Mouse (Mus musculus): ENCODE data around the gene Taar7d.
"Not testable (repeated sequence)": the region's sequence is repeated elsewhere in the genome, so short reads cannot be mapped to it uniquely, and the experiment has no call there.

Gene Taar7d

GRCm38 (mm10) chr10:24026922-24027321 lies at the start of gene Taar7d:
Gene Taar7d, plus strand, starts transcription at chr10:24027222.
- DNase-seq (ENCODE audit: low spot score) = no peak

GRCm38 (mm10) chr10:23977958-23978357 lies 49.1 kb upstream of the Taar7d start:
- DNase-seq (ENCODE audit: low spot score) = no peak

- DNase-seq (ENCODE audit: low spot score) = peak; percentile 89
Observed at GRCm38 (mm10) chr10:23978901-23979705, 47.9 kb upstream of the Taar7d start.

GRCm38 (mm10) chr10:23985546-23985945 lies 41.5 kb upstream of the Taar7d start, which contains the start of gene Taar6:
Gene Taar6, minus strand, starts transcription at chr10:23985646.
- no peak for DNase-seq (ENCODE audit: low spot score)

GRCm38 (mm10) chr10:23986419-23986818 lies 40.6 kb upstream of the Taar7d start:
- DNase-seq (ENCODE audit: low spot score) = no peak

GRCm38 (mm10) chr10:23993381-23993780 lies 33.6 kb upstream of the Taar7d start, which contains the start of gene Taar7a:
Gene Taar7a, minus strand, starts transcription at chr10:23993481.
- DNase-seq (ENCODE audit: low spot score) = no peak

- DNase-seq (ENCODE audit: low spot score) = no peak
Observed at GRCm38 (mm10) chr10:23999639-24000038, 27.4 kb upstream of the Taar7d start, which contains the start of gene Taar7b. Gene Taar7b, plus strand, starts transcription at chr10:23999939.

GRCm38 (mm10) chr10:24006442-24006841 lies 20.6 kb upstream of the Taar7d start:
- DNase-seq (ENCODE audit: low spot score) = no peak

GRCm38 (mm10) chr10:24007034-24007433 lies 20.0 kb upstream of the Taar7d start:
- DNase-seq (ENCODE audit: low spot score) = no peak

GRCm38 (mm10) chr10:24008143-24008542 lies 18.9 kb upstream of the Taar7d start:
- no peak for DNase-seq (ENCODE audit: low spot score)

GRCm38 (mm10) chr10:24031347-24031746 lies 4.3 kb downstream of the Taar7d start:
- no peak for DNase-seq (ENCODE audit: low spot score)

GRCm38 (mm10) chr10:24037314-24037713 lies 10.3 kb downstream of the Taar7d start, which contains the start of gene Taar7e:
Gene Taar7e, plus strand, starts transcription at chr10:24037614.
- no peak for DNase-seq (ENCODE audit: low spot score)

- DNase-seq (ENCODE audit: low spot score) = no peak
Observed at GRCm38 (mm10) chr10:24040120-24040869, 13.3 kb downstream of the Taar7d start.

GRCm38 (mm10) chr10:24049210-24049609 lies 22.2 kb downstream of the Taar7d start, which contains the start of gene Taar7f:
Gene Taar7f, plus strand, starts transcription at chr10:24049510.
- DNase-seq (ENCODE audit: low spot score) = no peak

- no peak for DNase-seq (ENCODE audit: low spot score)
Observed at GRCm38 (mm10) chr10:24052039-24052438, 25.0 kb downstream of the Taar7d start.

GRCm38 (mm10) chr10:24058986-24059385 lies 32.0 kb downstream of the Taar7d start:
- no peak for DNase-seq (ENCODE audit: low spot score)

- not testable (repeated sequence) for DNase-seq (ENCODE audit: low spot score)
Observed at GRCm38 (mm10) chr10:24074751-24075150, 47.7 kb downstream of the Taar7d start.

GRCm38 (mm10) chr10:24076200-24076599 lies 49.2 kb downstream of the Taar7d start, which contains the start of gene Taar8a:
Gene Taar8a, plus strand, starts transcription at chr10:24076500.
- not testable (repeated sequence) for DNase-seq (ENCODE audit: low spot score)
